Mouse (Mus musculus) heart, postnatal 14 days (tissue): ENCODE data around the gene Prkcb. TPM values are rescaled to one million over a fixed set of nuclear protein-coding genes. Genes with fewer than 3 reads are reported as not detected.

ENCODE experiments used
- DNase-seq, 2 experiments: peaks; one replicate each; pipeline ENCODE4 v3.0.0; 2021 to 2022
- intact Hi-C: fragments of 180-260 bp; cut with DNase I; formaldehyde crosslinking; loops from one replicate; pipeline ENCODE4 v1.15.1; 2025
- total RNA-seq, 2 experiments: library from RNA; stranded (reverse); gene quantifications; 2 replicates each; pipeline ENCODE4 v1.2.3; 2021

Gene Prkcb
- total RNA-seq, 2 experiments from 2014 or later = 4.0 to 9.8 TPM

DNA sequence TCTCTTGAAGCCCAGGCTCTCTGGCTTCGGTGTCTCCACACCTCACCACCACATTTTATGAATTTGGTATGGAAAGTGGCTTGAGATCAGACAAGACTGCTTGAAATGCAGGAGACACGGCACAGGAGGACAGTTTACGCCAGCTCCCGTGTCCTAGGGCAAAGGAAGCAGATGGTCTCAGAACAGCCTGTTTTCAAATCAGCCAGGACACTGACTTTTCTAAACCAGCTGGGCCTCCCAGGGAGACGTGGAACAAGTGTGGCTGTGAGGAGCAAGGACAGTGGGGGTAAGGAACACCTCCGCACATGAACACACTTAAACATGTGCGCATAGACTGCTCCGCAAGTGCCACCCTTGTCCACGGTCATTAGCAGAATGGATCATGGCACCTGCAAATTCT lies 204.4 kb downstream of the Prkcb start:
- intact Hi-C loops = loop anchor here (5.0 kb wide), 1 partner anchor 179 kb away; the partner anchor contains the start of gene Cacng3
- no peak for DNase-seq

- intact Hi-C loops = loop anchor here (5.0 kb wide), 1 partner anchor 178 kb away; the partner anchor contains the start of gene Cacng3
- DNase-seq = peak in 1 of 2 experiments; percentile 17
Measured at GRCm38 (mm10) chr7:122494088-122494487, 205.5 kb downstream of the Prkcb start.

DNA sequence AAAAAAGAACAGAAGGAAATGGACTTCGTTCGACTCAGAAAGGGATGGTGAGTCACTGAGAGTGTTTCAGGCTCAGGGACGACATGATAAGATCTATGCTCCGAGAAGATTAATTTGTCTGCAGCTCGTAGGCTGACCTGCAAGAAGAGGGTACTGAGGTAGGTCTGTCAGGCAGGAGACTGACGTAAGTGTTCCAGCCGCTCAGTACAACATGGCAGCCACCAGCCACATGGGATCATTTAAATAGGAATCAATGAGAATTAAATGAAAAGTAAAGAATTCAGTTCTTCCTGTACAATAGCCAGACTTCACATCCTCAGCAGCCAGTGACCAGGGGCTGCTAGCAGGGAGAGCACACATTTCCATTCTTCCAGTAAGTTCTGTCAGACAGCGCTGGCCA lies 209.0 kb downstream of the Prkcb start:
- intact Hi-C loops = no loop called here
- no peak for DNase-seq

DNA sequence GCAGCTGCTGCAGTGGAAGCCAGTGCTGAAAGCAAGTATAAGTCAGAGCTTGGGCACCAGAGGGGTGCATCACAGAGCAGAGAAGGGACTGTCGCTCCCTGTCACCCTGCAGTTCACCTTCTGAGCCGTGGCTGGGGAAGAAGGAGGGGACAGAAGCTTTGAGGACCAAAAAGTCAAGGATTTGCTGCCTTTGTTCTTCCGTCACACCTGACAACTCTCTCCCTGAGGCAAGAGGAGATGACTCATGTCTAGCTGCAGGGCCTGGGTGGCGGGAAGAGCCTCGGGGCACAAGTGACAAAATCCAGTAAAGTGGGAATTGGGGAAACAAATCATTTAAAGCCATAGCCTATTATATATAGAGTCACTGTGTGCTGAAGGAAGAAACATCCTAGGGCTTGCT lies 209.9 kb downstream of the Prkcb start:
- no peak for DNase-seq
- intact Hi-C loops = no loop called here

DNA sequence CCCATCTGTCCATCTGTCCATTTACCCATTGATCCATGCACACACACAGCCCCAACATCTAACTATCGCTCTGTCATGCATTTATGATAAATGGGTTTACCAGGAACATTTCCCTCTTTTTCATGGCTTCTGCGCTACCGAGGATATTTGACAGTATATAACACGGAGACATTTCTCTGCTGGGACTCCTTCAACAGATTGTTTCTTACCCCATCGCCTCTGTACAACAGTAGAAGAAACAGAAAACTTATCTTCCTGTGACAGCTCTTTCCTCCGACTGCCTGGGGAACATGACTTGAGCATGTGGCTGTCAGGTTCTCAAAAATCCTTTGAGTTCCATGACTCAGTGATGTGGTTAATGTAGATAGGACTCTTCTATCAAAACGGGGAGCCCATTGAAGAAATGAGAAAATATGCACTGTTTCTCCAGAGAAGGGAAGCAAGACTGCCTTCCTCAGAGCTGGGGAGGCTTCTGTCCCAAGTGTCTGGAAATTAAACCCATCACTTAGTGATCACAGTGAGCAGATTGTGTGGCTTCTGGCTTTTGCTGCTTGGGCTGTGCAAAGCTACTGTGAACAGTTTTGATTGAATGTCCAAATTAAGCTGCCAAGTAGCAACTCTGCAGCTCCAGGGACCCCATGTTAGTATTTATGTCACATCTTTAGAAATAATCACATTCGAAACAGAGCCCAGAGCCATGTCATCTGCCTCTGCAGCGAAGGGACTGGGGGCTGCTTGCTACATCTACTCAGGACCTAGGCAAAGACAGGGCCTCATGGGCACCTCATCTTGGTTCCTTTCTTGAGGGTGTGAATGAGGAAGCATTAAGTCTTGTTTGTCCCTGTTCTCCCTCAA lies 211.4 kb downstream of the Prkcb start:
- intact Hi-C loops = no loop called here
- DNase-seq = no peak

DNA sequence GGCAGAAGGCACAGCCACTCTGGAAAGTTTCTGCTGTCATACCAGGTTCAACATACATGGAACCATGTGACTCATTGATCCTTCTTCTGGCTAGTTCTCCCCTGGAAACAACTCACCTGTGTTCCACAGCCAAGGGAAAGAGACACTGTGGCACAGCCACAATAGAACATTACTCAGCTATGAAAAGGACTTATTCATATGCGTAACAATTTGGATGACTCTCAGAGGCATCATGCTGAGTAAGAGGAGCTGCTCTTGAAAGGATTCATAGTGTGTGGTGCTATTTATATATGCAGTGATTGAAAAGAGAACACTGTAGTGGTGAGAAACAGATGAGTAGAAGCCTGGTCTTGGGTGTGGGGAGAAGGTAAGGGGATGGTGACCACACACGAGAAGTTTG lies 217.9 kb downstream of the Prkcb start:
- DNase-seq = no peak
- intact Hi-C loops = no loop called here

DNA sequence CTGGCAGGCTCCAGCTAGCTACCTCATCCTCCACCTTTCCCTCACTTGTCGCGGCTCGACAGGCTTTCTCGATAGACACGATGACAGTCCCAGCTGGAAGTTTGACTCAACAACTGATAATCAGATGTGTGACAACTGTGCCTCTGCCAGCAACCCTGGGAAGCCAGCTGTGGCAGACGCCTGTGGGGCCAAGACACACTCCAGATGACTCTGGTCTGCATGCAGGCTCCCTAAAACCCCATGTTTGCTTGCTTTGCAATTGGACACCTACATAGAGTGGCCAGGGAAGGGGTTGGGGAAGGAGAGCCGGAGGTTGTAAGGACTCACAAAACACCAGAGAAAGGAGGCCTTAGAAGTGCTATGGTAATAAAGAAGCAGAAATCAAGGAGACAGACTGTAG lies 221.4 kb downstream of the Prkcb start:
- intact Hi-C loops = no loop called here
- peak in 1 of 2 experiments; percentile 7 for DNase-seq

- intact Hi-C loops = no loop called here
- peak in 1 of 2 experiments; percentile 6 for DNase-seq
Measured at GRCm38 (mm10) chr7:122512430-122512966, 223.9 kb downstream of the Prkcb start.

DNA sequence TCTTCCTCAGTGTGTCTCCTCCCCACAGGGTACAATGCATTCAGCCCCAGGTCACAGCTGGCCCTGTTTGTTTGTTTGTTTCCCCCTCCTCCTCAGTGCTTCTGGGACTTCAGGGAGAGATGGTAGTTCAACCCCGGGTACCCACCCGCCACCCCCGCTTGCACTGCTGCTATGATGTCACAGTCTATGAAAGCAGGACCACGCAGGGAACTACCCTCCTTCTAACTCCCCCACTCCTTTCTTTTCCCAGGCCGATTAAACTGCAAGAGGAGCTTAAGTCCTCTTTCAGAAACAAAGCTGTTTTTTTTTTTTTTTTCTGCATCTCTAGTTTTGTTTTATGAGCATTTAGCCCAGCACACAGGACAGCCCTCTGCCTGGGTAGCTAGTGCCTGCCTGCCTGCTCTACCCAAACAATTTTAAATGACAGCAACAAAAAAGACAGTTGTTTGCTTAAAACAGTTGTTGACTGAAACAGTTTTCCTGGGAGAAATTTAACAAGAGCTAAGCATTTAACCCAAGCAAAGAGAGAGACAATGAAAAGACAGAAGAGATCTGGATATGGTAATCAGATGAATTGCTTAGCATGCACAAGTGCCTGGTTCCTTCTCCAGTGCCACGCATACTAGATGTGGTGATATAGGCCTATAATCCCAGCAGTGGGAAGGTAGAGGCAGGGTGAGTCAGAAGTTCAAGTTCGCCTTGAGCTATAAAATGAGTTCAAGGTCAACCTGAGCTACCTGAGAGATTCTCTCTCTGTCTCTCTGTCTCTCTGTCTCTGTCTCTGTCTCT lies 232.5 kb downstream of the Prkcb start:
- intact Hi-C loops = no loop called here

GRCm38 (mm10) chr7:122528201-122528600 lies 239.7 kb downstream of the Prkcb start:
- intact Hi-C loops = no loop called here
- no peak for DNase-seq

More for the DNA sequence above, 232.5 kb downstream of the Prkcb start:
- no peak for DNase-seq

DNA sequence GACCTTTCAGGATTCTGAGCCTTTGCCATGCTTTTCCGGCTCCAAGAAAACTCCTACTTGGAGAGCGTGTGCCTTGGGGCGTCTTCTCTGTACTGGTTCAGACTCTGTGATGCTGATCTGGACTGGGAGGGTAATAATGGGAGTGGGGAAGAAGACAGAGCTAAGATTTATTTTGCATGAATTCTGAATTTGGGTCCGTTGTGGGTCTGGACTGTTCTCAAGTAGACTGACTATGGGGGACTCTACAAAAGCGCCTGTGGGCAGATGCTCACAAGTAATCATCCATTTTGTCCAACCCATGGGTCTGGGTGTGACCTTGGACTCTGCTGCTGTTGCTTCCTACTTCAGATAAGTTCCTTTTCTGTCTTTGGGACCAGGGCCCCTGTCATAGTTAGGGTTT lies 240.1 kb downstream of the Prkcb start:
- no peak for DNase-seq
- intact Hi-C loops = no loop called here

GRCm38 (mm10) chr7:122533566-122534360 lies 245.2 kb downstream of the Prkcb start:
- intact Hi-C loops = no loop called here
- DNase-seq = no peak

DNA sequence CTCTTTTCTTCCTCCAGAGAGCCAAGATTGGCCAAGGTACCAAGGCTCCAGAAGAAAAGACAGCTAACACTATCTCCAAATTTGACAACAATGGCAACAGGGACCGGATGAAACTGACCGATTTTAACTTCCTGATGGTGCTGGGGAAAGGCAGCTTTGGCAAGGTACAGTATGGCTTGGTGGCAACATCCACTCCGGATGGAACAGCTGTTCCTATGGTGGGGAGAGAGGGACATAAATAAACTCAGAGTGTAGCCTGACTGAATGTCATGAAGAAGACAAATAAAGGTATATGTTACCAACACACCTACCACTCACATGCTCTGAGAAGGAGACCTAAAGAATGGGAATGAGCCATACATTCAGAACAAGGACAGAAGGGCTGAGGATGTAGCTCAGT lies 256.1 kb downstream of the Prkcb start:
- intact Hi-C loops = no loop called here
- DNase-seq = no peak

GRCm38 (mm10) chr7:122556575-122557140 lies 268.1 kb downstream of the Prkcb start:
- no peak for DNase-seq
- intact Hi-C loops = no loop called here

GRCm38 (mm10) chr7:122558085-122558811 lies 269.7 kb downstream of the Prkcb start:
- intact Hi-C loops = no loop called here
- no peak for DNase-seq

GRCm38 (mm10) chr7:122558912-122559311 lies 270.4 kb downstream of the Prkcb start:
- intact Hi-C loops = no loop called here
- DNase-seq = no peak

DNA sequence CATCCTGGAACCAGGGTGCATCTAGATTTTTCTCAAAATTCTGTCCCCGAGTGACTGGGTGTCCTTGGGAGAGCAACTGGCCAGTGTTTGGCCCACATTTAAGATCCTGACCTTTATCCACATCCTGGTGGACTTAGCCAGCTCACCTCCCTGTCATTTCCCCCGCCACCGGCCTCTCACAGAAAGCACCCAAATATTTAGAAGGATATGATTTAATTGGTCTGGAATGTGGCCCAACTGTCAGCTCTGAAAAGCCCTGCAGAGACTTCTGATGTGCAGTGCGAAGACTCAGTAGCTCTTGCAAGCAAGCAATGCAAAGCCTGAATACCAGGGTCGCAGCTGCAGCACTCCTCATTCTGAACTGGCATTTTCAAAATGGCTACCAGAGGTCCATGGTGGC lies 274.0 kb downstream of the Prkcb start:
- intact Hi-C loops = no loop called here
- DNase-seq = peak; percentile 2 to 9

GRCm38 (mm10) chr7:122565371-122565770 lies 276.8 kb downstream of the Prkcb start:
- intact Hi-C loops = no loop called here
- DNase-seq = no peak

DNA sequence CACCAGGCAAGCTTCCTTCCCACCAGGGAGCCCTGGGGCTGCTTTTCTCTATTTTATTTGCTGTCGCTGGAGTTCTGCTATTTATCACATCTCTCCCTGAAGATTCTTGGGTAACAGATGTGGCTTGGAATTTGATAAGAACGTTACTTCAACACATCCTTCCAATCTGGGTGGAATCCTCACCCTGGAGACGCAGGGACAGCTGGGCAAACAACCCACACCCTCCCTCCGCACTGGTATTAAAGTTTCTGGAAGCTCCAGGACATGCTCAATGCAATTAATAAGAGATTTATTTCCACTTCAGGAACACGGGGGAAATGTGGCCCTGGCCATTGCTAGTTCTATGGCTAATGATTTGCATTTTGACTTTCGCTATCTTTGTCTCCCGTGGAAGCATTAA lies 277.5 kb downstream of the Prkcb start:
- no peak for DNase-seq
- intact Hi-C loops = no loop called here
